Mouse (Mus musculus): ENCODE measurements at regions not wholly inside any gene's neighbourhood (a gene's known extent, or its start where the extent isn't known, plus 50 kb on each side); places are given as distances from the start of the nearest gene placed in this dataset.
A peak's percentile ranks its signal among the peaks of the same experiment; 100 is the strongest.

DNA sequence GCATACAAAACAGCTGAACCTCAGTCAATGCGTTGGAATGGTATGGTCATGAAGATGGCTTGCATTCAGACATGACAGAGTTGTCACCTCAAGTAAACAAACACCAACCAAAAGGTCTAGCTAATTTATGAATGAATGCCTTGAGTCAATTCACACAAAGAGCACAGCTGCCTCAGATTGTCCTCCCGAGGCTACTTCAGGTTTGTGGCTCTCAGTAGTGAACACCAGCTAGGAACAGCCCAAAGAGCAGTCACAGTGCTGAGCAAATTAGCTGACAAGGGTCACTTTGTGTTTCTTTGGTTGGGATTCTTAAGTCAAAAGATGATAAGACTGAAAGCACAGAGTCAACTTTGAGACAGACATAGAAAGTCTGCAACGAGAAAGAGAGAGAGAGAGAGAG, 68.7 kb upstream of the Peli2 start:
- H3K9ac ChIP-seq (ENCODE audit: low read length) = no peak overlapping the region
- H3K27ac ChIP-seq (ENCODE audit: low read depth, low read length) = peak overlapping the region; percentile 58; the same call in 1 of the 2 replicates
- H3K4me2 ChIP-seq (ENCODE audit: low read length) = no peak overlapping the region
- no peaks in the 10 kb centered on the region for H3K9me3 ChIP-seq (replicated peaks; ENCODE audit: control insufficient read depth, low read length)
- no peaks in the 10 kb centered on the region for H3K27me3 ChIP-seq (replicated peaks; ENCODE audit: control insufficient read depth, insufficient read depth, low read length)
- H3K36me3 ChIP-seq (ENCODE audit: control insufficient read depth, insufficient read depth, low read length) = no peaks in the 10 kb centered on the region
- no peak overlapping the region for H3K4me3 ChIP-seq (ENCODE audit: low read depth, low read length)
- no peaks in the 10 kb centered on the region for H3K4me1 ChIP-seq (ENCODE audit: control insufficient read depth, insufficient read depth, low read length)
- WGBS = 37% methylated on average over 3 of the region's 3 CpGs
- peak; percentile 62 for ATAC-seq
- DNase-seq (ENCODE audit: low spot score) = peak; percentile 21

- H3K27ac ChIP-seq (ENCODE audit: low read depth, low read length) = 0 out of 2 replicates have a peak overlapping the region, but pooled peaks have one; percentile 58
- no peaks in the 10 kb centered on the region for H3K27me3 ChIP-seq (replicated peaks; ENCODE audit: control insufficient read depth, insufficient read depth, low read length)
- H3K9me3 ChIP-seq (replicated peaks; ENCODE audit: control insufficient read depth, low read length) = no peaks in the 10 kb centered on the region
- H3K4me3 ChIP-seq (ENCODE audit: low read depth, low read length) = no peak overlapping the region
- DNase-seq (ENCODE audit: low spot score) = peak; percentile 77
- no peak overlapping the region for H3K9ac ChIP-seq (ENCODE audit: low read length)
- no peaks in the 10 kb centered on the region for H3K36me3 ChIP-seq (ENCODE audit: control insufficient read depth, insufficient read depth, low read length)
- peak; percentile 77 for ATAC-seq
- WGBS = 29% methylated on average over 7 of the region's 7 CpGs
- H3K4me1 ChIP-seq (ENCODE audit: control insufficient read depth, insufficient read depth, low read length) = no peaks in the 10 kb centered on the region
- no peak overlapping the region for H3K4me2 ChIP-seq (ENCODE audit: low read length)
Measured at GRCm38 (mm10) chr14:48052405-48052804, 68.2 kb upstream of the Peli2 start.

DNA sequence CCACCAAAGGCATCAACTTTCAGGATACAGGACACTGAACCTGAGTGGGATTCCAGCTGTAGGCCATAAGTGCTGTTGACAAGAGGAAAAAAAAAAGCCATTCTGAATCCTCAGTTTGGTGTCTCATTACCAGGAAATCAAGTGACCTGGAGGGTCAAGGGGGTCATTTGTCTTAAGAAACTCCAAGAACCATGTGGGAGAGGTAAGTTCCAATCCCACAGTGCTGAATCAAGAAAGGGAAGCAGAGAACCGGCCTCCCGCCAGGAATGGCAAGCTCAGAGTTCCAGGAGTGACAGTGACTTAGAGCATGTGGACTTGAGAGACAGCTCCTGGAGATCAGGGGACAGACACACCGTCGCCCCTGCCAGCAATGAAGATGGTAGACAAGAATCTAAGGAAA, 67.5 kb upstream of the Peli2 start:
- Histone ChIP-seq H3K4me2 (ENCODE audit: low read length) (no peak overlapping the region), H3K4me3 (ENCODE audit: low read depth, low read length) (no peak overlapping the region), H3K9me3 (replicated peaks; ENCODE audit: control insufficient read depth, low read length) (no peaks in the 10 kb centered on the region), H3K9ac (ENCODE audit: low read length) (no peak overlapping the region), H3K36me3 (ENCODE audit: control insufficient read depth, insufficient read depth, low read length) (no peaks in the 10 kb centered on the region), H3K27me3 (replicated peaks; ENCODE audit: control insufficient read depth, insufficient read depth, low read length) (no peaks in the 10 kb centered on the region), H3K4me1 (ENCODE audit: control insufficient read depth, insufficient read depth, low read length) (no peaks in the 10 kb centered on the region), H3K27ac (ENCODE audit: low read depth, low read length) (no peak overlapping the region)
- ATAC-seq (no peak), DNase-seq (ENCODE audit: low spot score) (no peak)
- WGBS = 87% methylated on average over 4 of the region's 4 CpGs

DNA sequence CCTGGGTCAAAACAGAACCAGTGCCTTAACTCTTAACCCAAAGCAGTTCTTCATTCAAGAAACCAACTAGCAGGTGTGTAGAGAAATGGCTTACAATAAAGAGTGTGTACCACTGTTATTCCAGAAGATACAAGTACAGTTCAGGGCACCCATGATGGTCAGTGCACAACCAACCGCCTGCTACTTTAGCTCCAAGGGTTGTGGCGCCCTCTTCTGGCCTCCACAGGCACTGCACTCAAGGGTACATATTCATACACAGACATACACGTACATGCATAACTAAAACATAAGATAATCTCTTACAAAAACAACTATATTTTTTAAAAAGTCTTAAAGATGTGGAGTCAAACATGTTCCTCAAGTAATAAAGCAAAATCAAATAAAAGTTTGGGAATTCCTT, 65.9 kb upstream of the Peli2 start:
- H3K27ac ChIP-seq (ENCODE audit: low read depth, low read length) = no peak overlapping the region
- H3K27me3 ChIP-seq (replicated peaks; ENCODE audit: control insufficient read depth, insufficient read depth, low read length) = no peaks in the 10 kb centered on the region
- H3K4me1 ChIP-seq (ENCODE audit: control insufficient read depth, insufficient read depth, low read length) = no peaks in the 10 kb centered on the region
- no peak for ATAC-seq
- no peak overlapping the region for H3K4me3 ChIP-seq (ENCODE audit: low read depth, low read length)
- 81% methylated on average over 3 of the region's 3 CpGs for WGBS
- no peak overlapping the region for H3K4me2 ChIP-seq (ENCODE audit: low read length)
- no peaks in the 10 kb centered on the region for H3K36me3 ChIP-seq (ENCODE audit: control insufficient read depth, insufficient read depth, low read length)
- no peak overlapping the region for H3K9ac ChIP-seq (ENCODE audit: low read length)
- no peak for DNase-seq (ENCODE audit: low spot score)
- H3K9me3 ChIP-seq (replicated peaks; ENCODE audit: control insufficient read depth, low read length) = no peaks in the 10 kb centered on the region

GRCm38 (mm10) chr14:48055861-48056260, 64.8 kb upstream of the Peli2 start:
- Histone ChIP-seq H3K4me1 (ENCODE audit: control insufficient read depth, insufficient read depth, low read length) (no peaks in the 10 kb centered on the region), H3K9ac (ENCODE audit: low read length) (no peak overlapping the region), H3K27me3 (replicated peaks; ENCODE audit: control insufficient read depth, insufficient read depth, low read length) (no peaks in the 10 kb centered on the region), H3K4me3 (ENCODE audit: low read depth, low read length) (no peak overlapping the region), H3K9me3 (replicated peaks; ENCODE audit: control insufficient read depth, low read length) (no peaks in the 10 kb centered on the region), H3K36me3 (ENCODE audit: control insufficient read depth, insufficient read depth, low read length) (no peaks in the 10 kb centered on the region), H3K4me2 (ENCODE audit: low read length) (no peak overlapping the region), H3K27ac (ENCODE audit: low read depth, low read length) (no peak overlapping the region)
- no peak for ATAC-seq
- no peak for DNase-seq (ENCODE audit: low spot score)
- 90% methylated on average over 2 of the region's 2 CpGs for WGBS

- H3K27me3 ChIP-seq (replicated peaks; ENCODE audit: control insufficient read depth, insufficient read depth, low read length) = no peaks in the 10 kb centered on the region
- 89% methylated on average over 9 of the region's 9 CpGs for WGBS
- no peak overlapping the region for H3K9ac ChIP-seq (ENCODE audit: low read length)
- no peak overlapping the region for H3K4me3 ChIP-seq (ENCODE audit: low read depth, low read length)
- H3K27ac ChIP-seq (ENCODE audit: low read depth, low read length) = no peak overlapping the region
- H3K36me3 ChIP-seq (ENCODE audit: control insufficient read depth, insufficient read depth, low read length) = no peaks in the 10 kb centered on the region
- no peak for ATAC-seq
- no peak overlapping the region for H3K4me2 ChIP-seq (ENCODE audit: low read length)
- H3K9me3 ChIP-seq (replicated peaks; ENCODE audit: control insufficient read depth, low read length) = no peaks in the 10 kb centered on the region
- no peak for DNase-seq (ENCODE audit: low spot score)
- no peaks in the 10 kb centered on the region for H3K4me1 ChIP-seq (ENCODE audit: control insufficient read depth, insufficient read depth, low read length)
Measured at GRCm38 (mm10) chr14:48058234-48058868, 62.3 kb upstream of the Peli2 start.

GRCm38 (mm10) chr14:48059664-48060455, 60.8 kb upstream of the Peli2 start:
- Histone ChIP-seq H3K9ac (ENCODE audit: low read length) (no peak overlapping the region), H3K27ac (ENCODE audit: low read depth, low read length) (no peak overlapping the region), H3K9me3 (replicated peaks; ENCODE audit: control insufficient read depth, low read length) (no peaks in the 10 kb centered on the region), H3K4me2 (ENCODE audit: low read length) (no peak overlapping the region), H3K36me3 (ENCODE audit: control insufficient read depth, insufficient read depth, low read length) (no peaks in the 10 kb centered on the region), H3K4me1 (ENCODE audit: control insufficient read depth, insufficient read depth, low read length) (no peaks in the 10 kb centered on the region), H3K4me3 (ENCODE audit: low read depth, low read length) (no peak overlapping the region), H3K27me3 (replicated peaks; ENCODE audit: control insufficient read depth, insufficient read depth, low read length) (no peaks in the 10 kb centered on the region)
- DNase-seq (ENCODE audit: low spot score) (no peak), ATAC-seq (no peak)
- 61% methylated on average over 15 of the region's 15 CpGs for WGBS

GRCm38 (mm10) chr14:48068641-48069040, 52.0 kb upstream of the Peli2 start:
- DNase-seq (ENCODE audit: low spot score) (no peak), ATAC-seq (no peak)
- Histone ChIP-seq H3K27me3 (replicated peaks; ENCODE audit: control insufficient read depth, insufficient read depth, low read length) (no peaks in the 10 kb centered on the region), H3K4me1 (ENCODE audit: control insufficient read depth, insufficient read depth, low read length) (peaks cover 2% of the 10 kb centered on the region), H3K27ac (ENCODE audit: low read depth, low read length) (no peak overlapping the region), H3K36me3 (ENCODE audit: control insufficient read depth, insufficient read depth, low read length) (no peaks in the 10 kb centered on the region), H3K9ac (ENCODE audit: low read length) (no peak overlapping the region), H3K9me3 (replicated peaks; ENCODE audit: control insufficient read depth, low read length) (no peaks in the 10 kb centered on the region), H3K4me2 (ENCODE audit: low read length) (no peak overlapping the region), H3K4me3 (ENCODE audit: low read depth, low read length) (no peak overlapping the region)
- WGBS = 84% methylated on average over 3 of the region's 3 CpGs
